Mouse (Mus musculus) subcutaneous adipose tissue, adult 2 months (tissue): ENCODE results near the gene Ifi205. TPM values are rescaled to one million over a fixed set of nuclear protein-coding genes. Genes with fewer than 3 reads are reported as not detected.

Experiments used
- polyA plus RNA-seq: library from polyadenylated mRNA; depleted of rRNA; stranded (reverse); fragments of >200 nt; gene quantifications from 2 replicates; pipeline ENCODE4 v1.2.3, GENCODE M21; 2012; ENCODE audit warnings: low replicate concordance; rRNA removed

Ifi205 gene
- 4.1 and 7.4 TPM in 2 replicates for polyA plus RNA-seq

DNA sequence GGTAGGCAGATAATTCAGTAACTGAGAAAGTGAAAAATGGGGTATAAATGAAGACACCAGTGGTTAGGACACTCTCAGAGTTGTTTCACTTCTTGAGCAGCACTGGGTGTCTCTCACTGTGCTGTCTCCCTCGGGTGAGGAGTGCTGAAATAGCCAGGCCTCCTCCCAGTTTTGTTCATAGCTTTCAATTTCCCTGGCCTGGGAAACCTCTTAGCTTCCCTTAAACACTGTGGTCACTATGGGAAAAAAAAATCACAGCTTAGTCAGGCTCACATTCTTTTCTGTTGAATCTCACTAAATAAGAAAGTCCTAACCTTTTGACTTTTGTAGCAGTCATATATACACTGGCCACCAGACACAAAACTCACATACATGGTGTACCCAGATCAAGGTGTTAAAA is at the start of gene Ifi205:
Gene Ifi205 (minus strand): TSS at position 113 of the 400 bp plus-strand sequence.

DNA sequence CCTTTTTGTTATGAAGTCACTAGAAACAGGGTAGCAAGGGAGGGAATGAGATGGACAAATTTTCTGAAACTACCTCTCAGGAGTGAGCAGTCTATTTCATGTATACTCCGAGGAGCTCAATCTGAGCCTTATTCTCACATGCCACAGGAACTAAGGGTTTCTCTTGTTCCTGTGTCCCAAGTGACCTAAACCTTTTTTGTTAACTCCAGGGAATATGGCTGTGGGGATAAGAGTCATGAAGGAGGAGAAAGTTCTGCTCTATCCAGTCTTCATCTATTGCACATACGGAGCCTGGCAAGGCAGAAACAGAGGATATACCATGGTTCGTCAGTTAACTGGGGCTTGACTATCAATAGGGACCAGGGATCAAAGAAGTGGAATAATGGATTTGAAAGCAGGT is 34.7 kb upstream of the Ifi205 start, which contains the start of gene Olfr430:
Gene Olfr430 (plus strand): TSS at position 301 of the 400 bp plus-strand sequence.

DNA sequence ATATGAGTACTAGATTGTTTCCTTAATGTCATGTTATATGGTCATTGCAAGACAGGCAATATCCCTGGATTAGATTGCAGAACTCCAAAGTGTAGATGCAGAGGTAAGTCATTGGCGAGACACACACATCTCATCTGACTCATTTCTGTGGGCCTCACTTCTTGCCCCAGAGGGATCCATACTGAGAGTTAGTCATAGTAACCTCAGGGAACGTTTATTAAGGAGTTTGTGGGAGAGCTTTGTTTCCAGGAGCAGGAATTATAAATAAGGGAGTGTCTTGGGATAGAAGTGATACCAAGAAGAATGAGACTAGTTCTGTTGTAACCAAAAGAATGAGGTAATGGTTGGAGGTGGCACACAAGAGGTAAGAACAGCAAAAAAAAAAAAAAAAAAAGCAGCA is 17.3 kb upstream of the Ifi205 start, which contains the start of gene Olfr432:
Gene Olfr432 (plus strand): TSS at position 313 of the 400 bp plus-strand sequence.

GRCm38 (mm10) chr1:174040523-174041177 is 9.0 kb upstream of the Ifi205 start, which contains the start of gene Olfr433:
Gene Olfr433 (plus strand): TSS chr1:174040705.

DNA sequence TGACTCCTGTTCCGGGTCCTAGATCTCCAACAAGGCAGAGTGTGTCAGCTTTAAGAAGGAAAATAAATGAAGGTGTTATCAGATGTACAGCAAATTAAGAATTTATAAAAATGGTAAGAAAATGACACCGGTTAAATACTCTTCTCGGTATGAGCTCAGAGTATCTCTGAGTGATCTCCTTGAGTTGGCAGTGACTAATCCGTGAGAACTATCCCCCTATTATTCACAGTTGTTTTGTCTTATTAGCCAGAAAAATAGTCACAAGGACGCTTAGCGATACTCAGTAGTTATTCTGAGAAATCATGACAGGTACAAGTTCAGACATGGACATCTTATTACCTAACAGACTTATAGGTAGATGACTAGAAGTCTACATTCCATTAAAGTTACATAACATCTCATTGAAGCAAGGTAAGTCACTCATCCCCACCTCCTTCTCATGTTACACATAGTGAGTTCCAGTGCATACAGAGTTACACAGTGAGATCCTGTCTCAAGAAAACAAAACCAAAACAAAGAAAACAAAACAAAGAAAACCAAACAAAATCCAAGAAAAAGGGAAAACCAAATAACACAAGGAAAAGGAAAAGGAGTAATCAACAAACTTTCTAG is 48.8 kb downstream of the Ifi205 start, which contains the start of gene Ifi202b:
Gene Ifi202b (minus strand): TSS at position 51 of the 612 bp plus-strand sequence.

Other genes with a start within 250 kb of the Ifi205 start
- 2.6 and 3.2 TPM in 2 replicates for gene Ifi211, start 118.8 kb downstream of the Ifi205 start, polyA plus RNA-seq
- gene Mndal, start 89.3 kb downstream of the Ifi205 start, polyA plus RNA-seq: 7.7 TPM in 2 replicates
- gene Ifi203, start 89.1 kb downstream of the Ifi205 start, polyA plus RNA-seq: 14.8 and 22.6 TPM in 2 replicates
- gene Ifi202b, start 49.1 kb downstream of the Ifi205 start, polyA plus RNA-seq: 1.3 TPM in 1 of 2 replicates, not detected in the other
- 0.17 and 0.27 TPM in 2 replicates for gene Olfr433, start 8.9 kb upstream of the Ifi205 start, polyA plus RNA-seq
- 0.21 TPM in 1 of 2 replicates, not detected in the other for gene Olfr432, start 17.4 kb upstream of the Ifi205 start, polyA plus RNA-seq
- not detected in 2 replicates for gene Olfr430, start 34.8 kb upstream of the Ifi205 start, polyA plus RNA-seq
- gene Olfr429, start 52.5 kb upstream of the Ifi205 start, polyA plus RNA-seq: not detected in 2 replicates
- gene Olfr427, start 65.1 kb upstream of the Ifi205 start, polyA plus RNA-seq: not detected in 2 replicates
- not detected in 2 replicates for gene Olfr231, start 89.4 kb upstream of the Ifi205 start, polyA plus RNA-seq
- gene Olfr424, start 99.7 kb upstream of the Ifi205 start, polyA plus RNA-seq: not detected in 2 replicates
- gene Olfr420, start 123.8 kb upstream of the Ifi205 start, polyA plus RNA-seq: not detected in 2 replicates
- 0.01 and 0.03 TPM in 2 replicates for gene Spta1, start 141.0 kb upstream of the Ifi205 start, polyA plus RNA-seq
- gene Olfr419, start 220.3 kb upstream of the Ifi205 start, polyA plus RNA-seq: not detected in 2 replicates